ENCODE assay signal across 19 mouse cellular contexts in the genomic region with DNA sequence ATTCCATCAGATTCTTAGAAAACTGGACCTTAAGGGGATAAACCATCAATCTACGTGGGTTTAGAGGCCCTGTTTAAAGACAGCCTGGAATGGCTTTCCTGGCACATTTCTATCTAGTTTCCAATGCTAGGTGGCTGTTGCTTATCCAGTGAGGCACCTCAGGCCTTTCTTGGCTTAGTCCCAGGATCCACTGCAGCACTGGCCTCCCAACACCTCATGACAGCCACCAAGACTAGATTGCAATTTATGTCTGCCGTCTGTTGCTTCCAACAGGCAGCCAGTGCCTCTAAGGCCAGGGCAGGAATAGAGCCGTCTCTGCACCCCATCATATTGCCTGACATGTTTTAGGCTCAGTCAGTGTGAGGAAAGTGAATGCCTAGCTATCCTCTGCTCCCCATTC.
DNase-seq lines count a peak whose midpoint lies in the region; ATAC-seq lines count a peak whose summit lies in the region.
"Had no signal": no experiment of that assay in that cellular context is flagged by ENCODE, and none has a peak within 500 bp of the region (broad histone marks: within the 10 kb centered on the region; RNA-seq: fewer than 3 reads in every experiment).

No protein-coding gene starts in this region.

- ATAC-seq in heart, embryonic 12.5 days (ENCODE audit: insufficient number of reproducible peaks, low FRiP score) = no peak
- no peak for ATAC-seq in megakaryocyte, adult 5-6 weeks (ENCODE audit: poor library complexity, severe bottlenecking)
- ATAC-seq in granulocyte monocyte progenitor cell, adult 5-6 weeks (replicated peaks; ENCODE audit: poor library complexity, severe bottlenecking) = no peak
- ATAC-seq: forebrain, postnatal 0 days; intestine, embryonic 16.5 days had no signal

- no peaks in the 10 kb centered on the region for H3K36me3 ChIP-seq in heart, embryonic 12.5 days
- H3K36me3 ChIP-seq: embryonic facial prominence, embryonic 13.5 days; forebrain, embryonic 12.5 days; heart, embryonic 15.5 days; hindbrain, embryonic 15.5 days had no signal

- no peak overlapping the region for H3K9ac ChIP-seq in heart, embryonic 12.5 days
- H3K9ac ChIP-seq: embryonic facial prominence, embryonic 13.5 days; forebrain, embryonic 12.5 days; forebrain, postnatal 0 days; heart, embryonic 15.5 days; hindbrain, embryonic 15.5 days had no signal

- no peak overlapping the region for H3K4me2 ChIP-seq in heart, embryonic 12.5 days
- H3K4me2 ChIP-seq: embryonic facial prominence, embryonic 13.5 days; forebrain, embryonic 12.5 days; heart, embryonic 15.5 days; hindbrain, embryonic 15.5 days had no signal

- no peaks in the 10 kb centered on the region for H3K4me1 ChIP-seq in heart, embryonic 12.5 days (replicated peaks)
- H3K4me1 ChIP-seq: embryonic facial prominence, embryonic 13.5 days had no signal

- WGBS in heart, embryonic 12.5 days = 49% methylated on average over 3 of the region's 3 CpGs

- H3K4me3 ChIP-seq in heart, embryonic 12.5 days = no peak overlapping the region
- H3K4me3 ChIP-seq: embryonic facial prominence, embryonic 13.5 days; forebrain, embryonic 12.5 days; heart, adult 2 months; heart, embryonic 15.5 days; hindbrain, embryonic 15.5 days had no signal

- DNase-seq in heart, adult 11 months = peak; percentile 64
- DNase-seq in heart, adult 8-10 months (ENCODE audit: low spot score) = no peak
- peak; percentile 20 to 36 for DNase-seq in heart, postnatal 10 days
- peak; percentile 38 for DNase-seq in cerebellum, adult 9-11 months
- DNase-seq in cerebellum, postnatal 14 days = peak; percentile 68 to 69
- DNase-seq: adrenal gland, adult 2 months; adrenal gland, postnatal 25 days; forebrain, postnatal 0 days; gastrocnemius, postnatal 14 days; kidney, adult 8-10 months had no signal

- no peak overlapping the region for H3K27ac ChIP-seq in heart, embryonic 12.5 days (ENCODE audit: poor library complexity, severe bottlenecking)
- H3K27ac ChIP-seq: embryonic facial prominence, embryonic 13.5 days; forebrain, embryonic 12.5 days; heart, adult 2 months; heart, embryonic 15.5 days; hindbrain, embryonic 15.5 days had no signal

- intact Hi-C loops in heart, postnatal 10 days (cut with DNase I) = no loop called here

- H3K27me3 ChIP-seq in heart, embryonic 12.5 days (replicated peaks) = no peaks in the 10 kb centered on the region
- H3K27me3 ChIP-seq: embryonic facial prominence, embryonic 13.5 days; forebrain, embryonic 12.5 days; heart, embryonic 15.5 days; hindbrain, embryonic 15.5 days had no signal

- H3K9me3 ChIP-seq in heart, embryonic 12.5 days (replicated peaks) = no peaks in the 10 kb centered on the region
- H3K9me3 ChIP-seq: embryonic facial prominence, embryonic 13.5 days; forebrain, embryonic 12.5 days; heart, embryonic 15.5 days; hindbrain, embryonic 15.5 days had no signal
